Mouse (Mus musculus) cerebellum, adult 9-10 months (tissue): ENCODE results near the gene Sec63.

ENCODE experiments used
- DNase-seq: peaks from one replicate; pipeline ENCODE4 v3.0.0; 2022

Sec63 gene

DNA sequence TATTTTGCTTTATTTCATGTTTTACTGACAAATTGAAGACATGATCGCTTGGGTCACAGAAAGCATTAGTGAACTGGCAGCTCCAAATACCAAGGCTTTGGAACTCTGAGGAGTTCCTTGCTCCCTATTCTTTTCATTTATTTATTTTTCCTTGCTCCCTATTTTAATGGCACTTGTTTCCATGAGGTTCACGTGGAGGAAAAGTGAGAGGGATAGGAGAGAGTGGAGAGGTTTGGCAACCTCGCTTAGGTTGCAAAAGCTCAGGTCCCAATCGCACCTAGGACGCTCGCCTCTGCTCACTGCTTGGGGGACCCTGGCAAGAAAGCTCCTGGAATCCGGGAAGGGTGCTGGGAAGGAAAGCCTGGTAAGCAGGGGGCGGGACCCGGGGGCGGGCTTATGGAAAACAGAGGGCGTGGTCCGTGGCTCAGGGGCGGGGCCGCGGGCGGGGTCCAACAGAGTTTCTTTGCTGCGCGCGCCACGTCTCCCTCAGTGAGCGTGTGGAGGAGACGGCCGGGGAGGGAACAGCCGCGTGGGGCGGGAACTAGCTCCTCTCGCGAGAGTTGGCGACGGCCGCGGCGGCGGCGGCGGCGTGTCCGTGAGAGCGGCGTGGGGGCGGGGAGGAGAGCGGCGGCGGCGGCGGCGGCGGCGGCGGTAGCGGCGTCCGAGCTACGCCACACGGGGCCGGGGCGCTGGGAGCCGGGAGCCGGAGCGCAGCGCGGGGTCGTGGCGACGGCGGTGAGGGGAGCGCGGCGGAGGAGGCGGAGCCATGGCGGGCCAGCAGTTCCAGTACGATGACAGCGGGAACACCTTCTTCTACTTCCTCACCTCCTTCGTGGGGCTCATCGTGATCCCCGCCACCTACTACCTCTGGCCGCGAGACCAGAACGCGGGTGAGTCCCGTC lies at the start of gene Sec63:
TSS of gene Sec63 (plus strand) at position 498 of the 902 bp plus-strand sequence.
- peak; percentile 98 for DNase-seq

GRCm38 (mm10) chr10:42714676-42715075 lies 46.6 kb upstream of the Sec63 start:
- no peak for DNase-seq

DNA sequence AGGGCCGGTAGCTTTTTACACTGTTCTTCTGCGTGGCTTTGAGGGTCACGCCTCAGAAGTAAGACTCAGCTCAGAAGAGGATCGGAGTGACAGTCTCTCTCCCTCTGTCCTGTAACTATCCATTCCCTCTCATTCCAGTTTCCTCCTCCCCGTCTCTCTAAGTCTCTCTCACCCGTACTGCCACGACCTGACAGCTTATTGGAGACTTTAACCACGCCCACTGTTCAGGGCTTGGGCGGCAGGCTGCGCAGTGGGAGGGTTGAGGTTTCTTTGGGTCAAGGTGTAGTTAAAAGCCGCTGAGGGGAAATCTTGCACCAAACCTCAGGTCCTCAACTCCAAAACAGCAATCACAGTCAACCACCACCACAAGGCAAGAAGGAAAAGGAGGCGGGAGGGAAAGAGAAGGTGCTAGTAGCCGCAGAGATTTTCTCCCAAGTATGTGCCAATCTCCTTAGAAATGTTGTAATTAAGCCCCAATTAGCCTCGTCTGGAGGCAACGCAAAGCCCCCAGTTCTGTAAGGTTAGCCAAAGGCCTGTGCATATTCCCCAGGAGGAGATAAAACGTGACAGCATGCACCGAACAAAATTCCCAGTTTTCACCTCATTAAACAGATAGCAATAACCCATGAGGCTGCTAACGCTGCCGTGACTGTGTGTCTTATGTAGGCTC lies 45.8 kb upstream of the Sec63 start:
- DNase-seq: no peak

GRCm38 (mm10) chr10:42722116-42722515 lies 39.2 kb upstream of the Sec63 start:
- no peak for DNase-seq

GRCm38 (mm10) chr10:42723275-42724232 lies 37.7 kb upstream of the Sec63 start:
- no peak for DNase-seq

- DNase-seq: no peak
Measured at GRCm38 (mm10) chr10:42729607-42730006, 31.7 kb upstream of the Sec63 start.

DNA sequence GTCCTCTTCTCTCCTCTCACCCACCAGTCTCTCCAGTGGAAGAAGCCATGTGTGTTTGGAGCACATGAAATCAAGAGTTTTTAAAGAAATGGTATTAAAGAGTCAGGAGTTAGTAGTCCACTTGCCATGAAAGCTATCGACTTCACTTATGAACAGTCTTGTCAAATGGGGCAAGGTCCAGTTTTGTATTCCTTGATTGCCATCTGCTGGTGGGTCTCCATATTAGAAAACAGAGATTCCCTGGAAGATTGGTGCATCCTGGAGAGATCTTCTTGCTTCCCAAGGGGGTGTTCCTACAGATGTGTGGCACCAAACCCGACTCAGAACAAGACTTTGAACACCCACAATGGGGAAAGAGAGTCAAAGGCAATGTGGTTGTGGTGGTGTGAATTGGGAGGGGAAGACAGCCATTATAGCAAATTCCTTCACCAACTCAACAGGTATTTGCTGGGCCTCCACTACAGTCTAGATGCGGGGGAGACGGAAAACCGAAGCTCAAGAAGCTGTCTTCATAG lies 26.7 kb upstream of the Sec63 start:
- DNase-seq: peak; percentile 15

GRCm38 (mm10) chr10:42751813-42752212 lies 9.5 kb upstream of the Sec63 start:
- no peak for DNase-seq

GRCm38 (mm10) chr10:42754341-42754740 lies 7.0 kb upstream of the Sec63 start:
- no peak for DNase-seq

- peak; percentile 19 for DNase-seq
Measured at GRCm38 (mm10) chr10:42759741-42760140, 1.6 kb upstream of the Sec63 start.

- DNase-seq: no peak
Measured at GRCm38 (mm10) chr10:42760329-42760728, 967 bp upstream of the Sec63 start.

- DNase-seq: peak; percentile 49
Measured at GRCm38 (mm10) chr10:42761901-42762669, 789 bp downstream of the Sec63 start.

GRCm38 (mm10) chr10:42762670-42763058 lies 1.4 kb downstream of the Sec63 start:
- DNase-seq: no peak

DNA sequence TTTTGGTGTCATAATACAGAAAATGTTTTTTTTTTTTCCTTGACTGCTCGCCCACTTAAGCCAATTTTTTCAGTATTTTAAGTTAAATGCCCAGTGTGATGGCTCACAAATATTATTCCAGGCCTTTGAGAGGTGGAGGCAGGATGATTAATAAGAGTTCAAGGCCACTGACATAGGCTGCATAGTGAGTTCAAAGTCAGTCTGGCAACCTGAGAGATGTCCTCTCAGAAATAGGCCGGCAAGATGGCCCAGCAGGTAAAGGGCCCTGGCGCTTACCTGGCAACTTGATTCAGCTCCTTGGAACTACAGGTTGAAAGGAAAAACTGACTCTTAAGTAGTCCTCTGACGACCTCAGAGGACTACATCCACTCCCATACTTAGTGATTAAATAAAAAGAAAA lies 1.9 kb downstream of the Sec63 start:
- no peak for DNase-seq

DNA sequence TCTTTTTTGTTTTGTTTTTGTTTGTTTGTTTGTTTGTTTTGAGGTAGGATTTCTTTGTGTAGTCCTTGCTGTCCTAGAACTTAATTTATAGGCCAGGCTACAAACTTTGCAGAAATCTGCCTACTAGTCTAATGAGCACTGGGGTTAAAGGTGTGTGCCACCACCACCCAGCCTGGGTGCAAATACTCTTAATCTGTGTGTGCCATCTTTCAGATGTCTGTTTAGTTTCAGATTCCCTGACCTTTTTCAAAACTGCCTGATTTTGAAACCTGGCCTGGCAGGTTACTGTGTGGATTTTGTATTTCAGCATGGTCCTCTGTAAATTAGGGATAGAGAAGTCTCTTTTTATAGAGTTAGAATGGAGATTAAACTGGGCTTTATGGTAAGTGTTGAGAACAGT lies 4.0 kb downstream of the Sec63 start:
- no peak for DNase-seq

DNA sequence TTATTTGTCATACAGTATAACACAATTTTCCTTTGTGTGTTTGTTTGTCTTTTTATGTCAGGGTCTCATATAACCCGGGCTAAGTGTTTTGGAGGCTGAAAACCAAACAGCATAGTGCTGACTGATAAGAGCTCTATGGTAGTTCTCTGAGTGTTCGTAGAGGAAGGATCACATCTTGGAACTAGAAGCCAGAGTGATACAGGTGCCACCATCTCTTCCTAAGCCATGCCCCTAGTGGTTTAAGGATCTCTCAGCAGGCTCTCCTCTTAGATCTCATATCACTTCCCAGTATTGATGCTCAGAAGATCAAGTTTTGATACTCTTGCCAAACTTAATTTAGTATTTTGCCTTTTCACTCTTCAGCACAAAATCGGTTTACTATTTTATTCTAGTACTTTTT lies 14.2 kb downstream of the Sec63 start:
- no peak for DNase-seq

GRCm38 (mm10) chr10:42780753-42781152 lies 19.5 kb downstream of the Sec63 start:
- no peak for DNase-seq

DNA sequence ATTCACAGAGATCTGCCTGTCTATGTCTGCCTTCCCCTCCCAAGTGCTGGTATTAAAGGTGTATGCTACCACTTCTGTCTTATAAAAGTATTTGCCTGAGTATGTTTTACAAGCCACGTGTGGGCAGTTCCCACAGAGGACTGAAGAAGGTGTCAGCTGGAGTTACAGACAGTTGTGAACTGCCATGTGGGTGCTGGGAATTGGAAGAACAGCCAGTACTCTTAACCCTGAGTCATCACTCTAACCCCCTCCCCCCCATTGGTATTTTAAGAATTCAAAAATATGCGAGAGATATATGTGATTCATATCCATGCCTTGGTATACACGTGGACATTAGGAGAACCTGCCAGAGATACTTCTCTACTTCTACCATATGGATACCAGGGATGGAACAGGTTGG lies 20.4 kb downstream of the Sec63 start:
- no peak for DNase-seq

GRCm38 (mm10) chr10:42800922-42801321 lies 39.6 kb downstream of the Sec63 start:
- DNase-seq: no peak

DNA sequence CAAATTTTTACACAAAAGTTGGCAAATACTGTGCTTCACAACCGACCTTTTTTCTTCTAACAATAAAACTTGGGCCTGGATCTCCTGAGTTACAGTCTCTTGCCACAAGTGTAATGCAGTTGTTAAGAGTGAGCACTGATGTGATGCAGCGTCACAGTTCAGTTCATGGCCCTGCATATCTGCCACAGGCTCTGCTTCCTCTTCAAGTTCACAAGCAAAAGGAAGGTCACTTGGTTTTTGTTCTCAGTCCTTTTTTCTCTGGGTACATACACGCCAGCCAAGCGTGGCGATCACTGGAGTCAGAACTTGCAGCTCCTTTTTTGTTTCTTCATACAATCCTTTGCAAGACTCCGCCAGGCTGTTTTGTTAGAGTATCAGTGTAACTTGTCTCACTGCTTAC lies 64.6 kb downstream of the Sec63 start:
- DNase-seq: no peak

DNA sequence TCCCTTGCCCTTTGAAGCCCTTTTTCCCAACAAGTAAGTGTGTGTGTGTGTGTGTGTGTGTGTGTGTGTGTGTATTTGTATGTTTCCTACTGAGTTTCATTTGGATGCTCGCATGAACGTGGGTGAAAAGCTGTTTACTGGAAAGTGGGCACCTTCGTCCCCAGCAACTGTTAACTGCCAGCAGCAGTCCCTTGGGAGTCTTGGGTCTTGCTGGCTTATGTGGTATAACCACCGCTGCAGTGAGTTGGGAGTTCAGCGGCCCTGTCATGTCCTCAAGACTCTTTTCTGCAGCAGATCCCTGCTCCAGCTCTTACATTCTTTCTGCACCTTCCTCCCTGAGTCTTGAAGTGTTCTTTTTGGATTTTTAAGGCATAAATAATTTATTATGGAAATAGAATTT lies 65.9 kb downstream of the Sec63 start:
- no peak for DNase-seq

DNA sequence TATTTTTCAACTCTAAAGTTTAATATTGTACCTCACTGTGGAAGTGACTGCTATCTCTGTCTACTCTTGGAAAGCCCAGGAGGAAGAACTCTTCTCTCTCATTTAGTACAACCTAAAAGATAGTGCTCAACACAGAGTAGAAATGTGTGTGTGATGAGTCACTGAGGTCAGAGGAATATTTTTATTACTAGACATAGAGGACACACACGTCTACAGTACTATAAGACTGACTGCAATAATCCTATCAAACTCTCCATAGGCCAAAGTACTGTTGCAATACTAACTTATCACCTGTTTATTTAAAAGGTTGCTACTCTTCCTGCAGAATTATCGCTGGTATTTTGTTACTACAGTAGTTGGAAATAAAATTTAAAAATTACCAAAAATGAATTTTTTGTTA lies 68.7 kb downstream of the Sec63 start:
- no peak for DNase-seq
